Mouse (Mus musculus) forebrain, embryonic 16.5 days (tissue): ENCODE data around the gene Ccdc102a. TPM values are rescaled to one million over a fixed set of nuclear protein-coding genes. Genes with fewer than 3 reads are reported as not detected.

ENCODE experiments used
- ATAC-seq: fragments of 200-750 bp; cut with Nextera tagmentation; 2 replicates; pipeline ENCODE4 v1.8.0; 2017; ENCODE audit warnings: mild to moderate bottlenecking, moderate library complexity
- H3K27ac ChIP-seq: fragments of 300-500 bp; sonication (generic); 2 replicates; pipeline ENCODE4 v1.5.1; 2014; ENCODE audit warnings: low read length, control low read depth
- H3K27me3 ChIP-seq: fragments of 300-500 bp; sonication (generic); replicated peaks from 2 replicates; pipeline ENCODE4 v1.6.1; 2014; ENCODE audit warnings: low read length; ENCODE audit not compliant: control insufficient read depth, insufficient read depth
- H3K36me3 ChIP-seq: fragments of 300-500 bp; sonication (generic); 2 replicates; pipeline ENCODE4 v1.6.1; 2014; ENCODE audit not compliant: control insufficient read depth, insufficient read depth
- H3K4me1 ChIP-seq: fragments of 300-500 bp; sonication (generic); replicated peaks from 2 replicates; pipeline ENCODE4 v1.6.1; 2014; ENCODE audit warnings: low read length; ENCODE audit not compliant: control insufficient read depth, insufficient read depth
- H3K4me2 ChIP-seq: fragments of 300-500 bp; sonication (generic); 2 replicates; pipeline ENCODE4 v1.6.1; 2014; ENCODE audit warnings: mild to moderate bottlenecking, low read length, control low read depth
- H3K4me3 ChIP-seq: fragments of 300-500 bp; sonication (generic); replicated peaks from 2 replicates; pipeline ENCODE4 v1.5.1; 2014; ENCODE audit warnings: mild to moderate bottlenecking, low read length, control low read depth
- H3K9ac ChIP-seq: fragments of 300-500 bp; sonication (generic); replicated peaks from 2 replicates; pipeline ENCODE4 v1.6.1; 2014; ENCODE audit warnings: low read depth, low read length, control low read depth
- H3K9me3 ChIP-seq: fragments of 300-500 bp; sonication (generic); 2 replicates; pipeline ENCODE4 v1.6.1; 2016; ENCODE audit warnings: low read length; ENCODE audit not compliant: control insufficient read depth
- WGBS: fragments of 180-500 bp; shearing (Covaris S2); extraction: QIAGEN DNeasy Blood & Tissue Kit; methylation state at CpG from one replicate; pipeline ENCODE4 v1.1.7; 2014; 5-methylcytosine and 5-hydroxymethylcytosine counted together
- polyA plus RNA-seq: library from polyadenylated mRNA; unstranded; fragments of >200 nt; fragmentation: Nextera tagmentation; extraction: Ambion mirVana; gene quantifications from 2 replicates; pipeline ENCODE4 v1.2.1, GENCODE M21; 2015

Ccdc102a gene
- polyA plus RNA-seq, 1 experiment from 2014 or later, result 4.6 TPM

GRCm38 (mm10) chr8:94892917-94893316, 25.0 kb downstream of the Ccdc102a start:
- Histone ChIP-seq H3K4me2 (no peak overlapping the region), H3K4me3 (no peak overlapping the region), H3K4me1 (no peaks in the 10 kb centered on the region), H3K9ac (no peak overlapping the region), H3K27me3 (no peaks in the 10 kb centered on the region), H3K27ac (no peak overlapping the region), H3K9me3 (no peaks in the 10 kb centered on the region), H3K36me3 (no peaks in the 10 kb centered on the region)
- ATAC-seq, result no peak
- 55% methylated on average over 2 of the region's 2 CpGs for WGBS

- H3K4me1 ChIP-seq, result no peaks in the 10 kb centered on the region
- WGBS, result 40% methylated on average over 14 of the region's 14 CpGs
- H3K9me3 ChIP-seq, result no peaks in the 10 kb centered on the region
- no peak overlapping the region for H3K4me2 ChIP-seq
- H3K27me3 ChIP-seq, result no peaks in the 10 kb centered on the region
- no peaks in the 10 kb centered on the region for H3K36me3 ChIP-seq
- no peak overlapping the region for H3K4me3 ChIP-seq
- no peak for ATAC-seq
- H3K27ac ChIP-seq, result no peak overlapping the region
- no peak overlapping the region for H3K9ac ChIP-seq
Observed at GRCm38 (mm10) chr8:94888383-94889036, 29.4 kb downstream of the Ccdc102a start.

- Histone ChIP-seq H3K27me3 (no peaks in the 10 kb centered on the region), H3K4me1 (peaks cover 5% of the 10 kb centered on the region), H3K4me3 (no peak overlapping the region), H3K4me2 (no peak overlapping the region), H3K9me3 (no peaks in the 10 kb centered on the region), H3K9ac (no peak overlapping the region), H3K36me3 (no peaks in the 10 kb centered on the region), H3K27ac (no peak overlapping the region)
- no peak for ATAC-seq
- WGBS, result 74% methylated on average over 4 of the region's 4 CpGs
Observed at GRCm38 (mm10) chr8:94880742-94881141, 37.2 kb downstream of the Ccdc102a start.

GRCm38 (mm10) chr8:94876820-94877219, 41.1 kb downstream of the Ccdc102a start:
- ATAC-seq, result no peak
- Histone ChIP-seq H3K36me3 (no peaks in the 10 kb centered on the region), H3K4me3 (no peak overlapping the region), H3K9me3 (no peaks in the 10 kb centered on the region), H3K27ac (no peak overlapping the region), H3K4me1 (peaks cover 29% of the 10 kb centered on the region), H3K9ac (no peak overlapping the region), H3K27me3 (no peaks in the 10 kb centered on the region), H3K4me2 (no peak overlapping the region)
- WGBS, result 57% methylated on average over 3 of the region's 3 CpGs

- peak within 1 kb of the TSS; percentile 67 for H3K9ac ChIP-seq
- no peaks in the 10 kb centered on the region for H3K27me3 ChIP-seq
- WGBS, result under 1% methylated on average over 35 of the region's 37 CpGs
- H3K4me1 ChIP-seq, result peaks cover 34% of the 10 kb centered on the region
- H3K4me3 ChIP-seq, result peak within 1 kb of the TSS; percentile 60
- H3K36me3 ChIP-seq, result no peaks in the 10 kb centered on the region
- H3K4me2 ChIP-seq, result peak within 1 kb of the TSS; percentile 94
- peak within 1 kb of the TSS; percentile 49 for H3K27ac ChIP-seq
- H3K9me3 ChIP-seq, result no peaks in the 10 kb centered on the region
- ATAC-seq, result peak; percentile 54
Observed at GRCm38 (mm10) chr8:94876197-94876730, 41.6 kb downstream of the Ccdc102a start, which contains the start of gene Dok4. TSS of gene Dok4 (minus strand) at chr8:94876330.

- Histone ChIP-seq H3K4me3 (peak overlapping the region; percentile 60), H3K36me3 (no peaks in the 10 kb centered on the region), H3K4me2 (peak overlapping the region; percentile 94), H3K9me3 (no peaks in the 10 kb centered on the region), H3K9ac (peak overlapping the region; percentile 67), H3K27ac (peak overlapping the region; percentile 49), H3K4me1 (peaks cover 36% of the 10 kb centered on the region), H3K27me3 (no peaks in the 10 kb centered on the region)
- ATAC-seq, result no peak
- 0% methylated on average over 7 of the region's 20 CpGs for WGBS
Observed at GRCm38 (mm10) chr8:94875871-94876150, 42.1 kb downstream of the Ccdc102a start.

GRCm38 (mm10) chr8:94875096-94875870, 42.6 kb downstream of the Ccdc102a start:
- Histone ChIP-seq H3K27ac (peak overlapping the region; percentile 49), H3K36me3 (no peaks in the 10 kb centered on the region), H3K4me3 (peak overlapping the region; percentile 60), H3K9ac (peak overlapping the region; percentile 67), H3K4me2 (peak overlapping the region; percentile 94), H3K9me3 (no peaks in the 10 kb centered on the region), H3K27me3 (no peaks in the 10 kb centered on the region), H3K4me1 (peaks cover 40% of the 10 kb centered on the region)
- 12% methylated on average over 17 of the region's 17 CpGs for WGBS
- ATAC-seq, result no peak

GRCm38 (mm10) chr8:94874358-94874757, 43.5 kb downstream of the Ccdc102a start:
- H3K4me1 ChIP-seq, result peaks cover 48% of the 10 kb centered on the region
- H3K9ac ChIP-seq, result no peak overlapping the region
- peak overlapping the region; percentile 94; the same call in 1 of the 2 replicates for H3K4me2 ChIP-seq
- H3K36me3 ChIP-seq, result no peaks in the 10 kb centered on the region
- H3K27ac ChIP-seq, result no peak overlapping the region
- no peak for ATAC-seq
- no peaks in the 10 kb centered on the region for H3K27me3 ChIP-seq
- no peaks in the 10 kb centered on the region for H3K9me3 ChIP-seq
- WGBS, result 11% methylated on average over 6 of the region's 6 CpGs
- H3K4me3 ChIP-seq, result 0 out of 2 replicates have a peak overlapping the region, but pooled peaks have one; percentile 9

GRCm38 (mm10) chr8:94872576-94872975, 45.3 kb downstream of the Ccdc102a start:
- H3K4me1 ChIP-seq, result peaks cover 61% of the 10 kb centered on the region
- no peak for ATAC-seq
- H3K27me3 ChIP-seq, result no peaks in the 10 kb centered on the region
- no peaks in the 10 kb centered on the region for H3K36me3 ChIP-seq
- WGBS, result 77% methylated on average over 2 of the region's 2 CpGs
- no peak overlapping the region for H3K9ac ChIP-seq
- H3K27ac ChIP-seq, result no peak overlapping the region
- no peak overlapping the region for H3K4me2 ChIP-seq
- no peaks in the 10 kb centered on the region for H3K9me3 ChIP-seq
- H3K4me3 ChIP-seq, result no peak overlapping the region
